8 mouse cellular contexts compared by ENCODE assay signal in the genomic region with DNA sequence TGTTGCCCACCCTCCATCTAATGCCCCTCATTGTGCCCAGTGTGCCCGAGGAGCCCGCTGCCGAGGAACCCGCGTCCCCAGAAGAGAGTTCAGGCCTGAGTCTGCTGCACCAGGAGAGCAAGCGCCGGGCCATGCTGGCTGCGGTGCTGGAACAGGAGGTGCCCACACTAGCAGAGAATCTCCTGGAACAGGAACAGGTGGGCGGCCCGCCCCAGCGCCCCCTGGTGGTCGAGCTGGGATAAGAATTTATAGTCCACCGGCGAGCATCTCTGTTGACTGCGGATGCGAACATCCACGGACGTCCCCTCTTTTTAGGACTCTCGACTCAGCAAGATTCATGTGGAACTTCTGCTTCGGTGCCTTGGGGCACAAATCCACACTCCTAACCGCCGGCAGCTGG. TPM values are rescaled to one million over a fixed set of nuclear protein-coding genes. Genes with fewer than 3 reads are reported as not detected.
A peak's percentile ranks its signal among the peaks of the same experiment; 100 is the strongest.
DNase-seq lines count a peak whose midpoint lies in the region; ATAC-seq and TF ChIP-seq lines count a peak whose summit lies in the region.

No protein-coding gene starts in this region.

- DNase-seq in MN1 (ENCODE audit: low spot score): peak; percentile 70
- peak; percentile 95 to 97 for DNase-seq in cerebellum, postnatal 10 days
- peak; percentile 37 to 72 for DNase-seq in frontal cortex, postnatal 14 days (ENCODE audit: low spot score in 2 of 2)
- peak; percentile 88 for DNase-seq in layer of hippocampus, postnatal 10 days (ENCODE audit: low spot score in 2 of 2)
- peak; percentile 79 for DNase-seq in lung, postnatal 0 days (ENCODE audit: low spot score)
- peak; percentile 70 for DNase-seq in ovary, postnatal 10 days (ENCODE audit: low spot score)
- DNase-seq in thymus, postnatal 10 days (ENCODE audit: low spot score in 2 of 2): peak; percentile 77 to 95

- peak overlapping the region; percentile 32 for H3K4me3 ChIP-seq in hindbrain, embryonic 13.5 days
- no peak overlapping the region for H3K4me3 ChIP-seq in lung, postnatal 0 days (ENCODE audit: low read depth, low read length)

- ATAC-seq in hindbrain, embryonic 13.5 days (ENCODE audit: low FRiP score): 0 out of 2 replicates have a peak, but pooled peaks have one; percentile 29
- peak; percentile 55 for ATAC-seq in lung, postnatal 0 days

- TF ChIP-seq CTCF in lung, postnatal 0 days (IDR thresholded peaks at IDR 0.05): peak; percentile 86

- H3K4me1 ChIP-seq in hindbrain, embryonic 13.5 days (replicated peaks): peaks cover 13% of the 10 kb centered on the region
- H3K4me1 ChIP-seq in lung, postnatal 0 days (ENCODE audit: insufficient read depth, low read depth, low read length): peaks cover 7% of the 10 kb centered on the region; the same call in 1 of the 2 replicates

- no peak for TF ChIP-seq EP300 in lung, postnatal 0 days (IDR thresholded peaks at IDR 0.05)

- H3K9ac ChIP-seq in hindbrain, embryonic 13.5 days: peak overlapping the region; percentile 62
- no peak overlapping the region for H3K9ac ChIP-seq in lung, postnatal 0 days (replicated peaks; ENCODE audit: low read depth)

- WGBS in hindbrain, embryonic 13.5 days: 3% methylated on average over 22 of the region's 22 CpGs
- 8% methylated on average over 22 of the region's 22 CpGs for WGBS in lung, postnatal 0 days

- H3K27ac ChIP-seq in hindbrain, embryonic 13.5 days: no peak overlapping the region
- no peak overlapping the region for H3K27ac ChIP-seq in lung, postnatal 0 days (ENCODE audit: low read length)

- peaks cover 99% of the 10 kb centered on the region for H3K27me3 ChIP-seq in hindbrain, embryonic 13.5 days
- 0 out of 2 replicates have a peak, but pooled peaks cover 24% of the 10 kb centered on the region for H3K27me3 ChIP-seq in lung, postnatal 0 days (replicated peaks; ENCODE audit: insufficient read depth, low read length)

- H3K36me3 ChIP-seq in hindbrain, embryonic 13.5 days: no peaks in the 10 kb centered on the region
- H3K36me3 ChIP-seq in lung, postnatal 0 days (ENCODE audit: insufficient read depth, low read length): peaks cover 13% of the 10 kb centered on the region

- H3K9me3 ChIP-seq in hindbrain, embryonic 13.5 days: no peaks in the 10 kb centered on the region
- no peaks in the 10 kb centered on the region for H3K9me3 ChIP-seq in lung, postnatal 0 days (ENCODE audit: low read length)

- H3K4me2 ChIP-seq in hindbrain, embryonic 13.5 days: peak overlapping the region; percentile 53
- peak overlapping the region; percentile 35 for H3K4me2 ChIP-seq in lung, postnatal 0 days (replicated peaks; ENCODE audit: low read depth, low read length)

RNA-seq across cellular contexts. Expression of a gene that starts 10.0 kb away (rescaled TPM):
- 1.9 and 2.0 TPM in 2 replicates for polyA plus RNA-seq in hindbrain, embryonic 13.5 days (2015; fragmentation: Nextera tagmentation; extraction: Ambion mirVana)
- total RNA-seq in layer of hippocampus, postnatal 10 days (2021): 1 to 10 TPM; 4.6 to 5.7 TPM
- 7.8 and 18.7 TPM in 2 replicates for polyA plus RNA-seq in lung, postnatal 0 days (2015; fragmentation: Nextera tagmentation; extraction: Ambion mirVana)

RNA-seq across cellular contexts. Expression of a gene that starts 12.3 kb away (rescaled TPM):
- polyA plus RNA-seq in hindbrain, embryonic 13.5 days (2015; fragmentation: Nextera tagmentation; extraction: Ambion mirVana): 0.41 and 0.69 TPM in 2 replicates
- total RNA-seq in layer of hippocampus, postnatal 10 days (2021): under 1 TPM; 0.51 to 0.53 TPM
- polyA plus RNA-seq in lung, postnatal 0 days (2015; fragmentation: Nextera tagmentation; extraction: Ambion mirVana): 3.1 and 3.3 TPM in 2 replicates

RNA-seq across cellular contexts. Expression of a gene that starts 27.0 kb away (rescaled TPM):
- 101 and 102 TPM in 2 replicates for polyA plus RNA-seq in hindbrain, embryonic 13.5 days (2015; fragmentation: Nextera tagmentation; extraction: Ambion mirVana)
- 10 to 100 TPM; 74.9 to 80.1 TPM for total RNA-seq in layer of hippocampus, postnatal 10 days (2021)
- 47.2 and 58.1 TPM in 2 replicates for polyA plus RNA-seq in lung, postnatal 0 days (2015; fragmentation: Nextera tagmentation; extraction: Ambion mirVana)

RNA-seq across cellular contexts. Expression of a gene that starts 38.3 kb away (rescaled TPM):
- 0.52 and 1.4 TPM in 2 replicates for polyA plus RNA-seq in hindbrain, embryonic 13.5 days (2015; fragmentation: Nextera tagmentation; extraction: Ambion mirVana)
- total RNA-seq in layer of hippocampus, postnatal 10 days (2021): 1 to 10 TPM; 5.0 to 6.0 TPM
- polyA plus RNA-seq in lung, postnatal 0 days (2015; fragmentation: Nextera tagmentation; extraction: Ambion mirVana): not detected in 2 replicates

RNA-seq across cellular contexts. Expression of a gene that starts 38.7 kb away (rescaled TPM):
- polyA plus RNA-seq in hindbrain, embryonic 13.5 days (2015; fragmentation: Nextera tagmentation; extraction: Ambion mirVana): 0.78 and 2.5 TPM in 2 replicates
- 1 to 10 TPM; 3.7 to 4.0 TPM for total RNA-seq in layer of hippocampus, postnatal 10 days (2021)
- 8.7 and 10.3 TPM in 2 replicates for polyA plus RNA-seq in lung, postnatal 0 days (2015; fragmentation: Nextera tagmentation; extraction: Ambion mirVana)
